Mouse (Mus musculus) hindbrain, embryonic 11.5 days (tissue): Measurements from ENCODE around the gene H2-Ke6. TPM values are rescaled to one million over a fixed set of nuclear protein-coding genes. Genes with fewer than 3 reads are reported as not detected.
A peak's percentile ranks its signal among the peaks of the same experiment; 100 is the strongest.

Source experiments
- ATAC-seq: fragments of 200-750 bp; cut with Nextera tagmentation; 2 replicates; pipeline ENCODE4 v1.8.0; 2017; ENCODE audit warnings: mild to moderate bottlenecking, moderate TSS enrichment, moderate library complexity; ENCODE audit not compliant: low FRiP score
- DNase-seq: peaks from one replicate; pipeline ENCODE4 v3.0.0-alpha.2; 2015; ENCODE audit warnings: low spot score
- H3K27ac ChIP-seq: fragments of 300-500 bp; sonication (generic); 2 replicates; pipeline ENCODE4 v1.5.1; 2014; ENCODE audit warnings: mild to moderate bottlenecking, low read depth, low read length
- H3K27me3 ChIP-seq: fragments of 300-500 bp; sonication (generic); 2 replicates; pipeline ENCODE4 v1.6.1; 2014; ENCODE audit warnings: mild to moderate bottlenecking, low read length, moderate library complexity, mixed read lengths; ENCODE audit not compliant: control insufficient read depth, insufficient read depth
- H3K36me3 ChIP-seq: fragments of 300-500 bp; sonication (generic); 2 replicates; pipeline ENCODE4 v1.6.1; 2014; ENCODE audit warnings: mild to moderate bottlenecking, low read length, moderate library complexity, mixed read lengths; ENCODE audit not compliant: control insufficient read depth, insufficient read depth
- H3K4me1 ChIP-seq: fragments of 300-500 bp; sonication (generic); replicated peaks from 2 replicates; pipeline ENCODE4 v1.6.1; 2014; ENCODE audit warnings: low read length, mixed read lengths; ENCODE audit not compliant: control insufficient read depth, insufficient read depth
- H3K4me2 ChIP-seq: fragments of 300-500 bp; sonication (generic); replicated peaks from 2 replicates; pipeline ENCODE4 v1.6.1; 2014; ENCODE audit warnings: mild to moderate bottlenecking, low read depth, low read length
- H3K4me3 ChIP-seq: fragments of 300-500 bp; sonication (generic); 2 replicates; pipeline ENCODE4 v1.5.1; 2014; ENCODE audit warnings: low read depth, low read length
- H3K9ac ChIP-seq: fragments of 300-500 bp; sonication (generic); 2 replicates; pipeline ENCODE4 v1.6.1; 2014; ENCODE audit warnings: low read depth, low read length
- H3K9me3 ChIP-seq: fragments of 300-500 bp; sonication (generic); 2 replicates; pipeline ENCODE4 v1.6.1; 2016; ENCODE audit warnings: low read length; ENCODE audit not compliant: control insufficient read depth
- WGBS: fragments of 180-500 bp; shearing (Covaris S2); extraction: QIAGEN DNeasy Blood & Tissue Kit; methylation state at CpG from one replicate; pipeline ENCODE4 v1.1.7; 2014; 5-methylcytosine and 5-hydroxymethylcytosine counted together
- polyA plus RNA-seq: library from polyadenylated mRNA; unstranded; fragments of >200 nt; fragmentation: Nextera tagmentation; extraction: Ambion mirVana; gene quantifications from 2 replicates; pipeline ENCODE4 v1.2.1, GENCODE M21; 2014

H2-Ke6 gene
- polyA plus RNA-seq, 1 experiment from 2014 or later = 54.8 TPM

DNA sequence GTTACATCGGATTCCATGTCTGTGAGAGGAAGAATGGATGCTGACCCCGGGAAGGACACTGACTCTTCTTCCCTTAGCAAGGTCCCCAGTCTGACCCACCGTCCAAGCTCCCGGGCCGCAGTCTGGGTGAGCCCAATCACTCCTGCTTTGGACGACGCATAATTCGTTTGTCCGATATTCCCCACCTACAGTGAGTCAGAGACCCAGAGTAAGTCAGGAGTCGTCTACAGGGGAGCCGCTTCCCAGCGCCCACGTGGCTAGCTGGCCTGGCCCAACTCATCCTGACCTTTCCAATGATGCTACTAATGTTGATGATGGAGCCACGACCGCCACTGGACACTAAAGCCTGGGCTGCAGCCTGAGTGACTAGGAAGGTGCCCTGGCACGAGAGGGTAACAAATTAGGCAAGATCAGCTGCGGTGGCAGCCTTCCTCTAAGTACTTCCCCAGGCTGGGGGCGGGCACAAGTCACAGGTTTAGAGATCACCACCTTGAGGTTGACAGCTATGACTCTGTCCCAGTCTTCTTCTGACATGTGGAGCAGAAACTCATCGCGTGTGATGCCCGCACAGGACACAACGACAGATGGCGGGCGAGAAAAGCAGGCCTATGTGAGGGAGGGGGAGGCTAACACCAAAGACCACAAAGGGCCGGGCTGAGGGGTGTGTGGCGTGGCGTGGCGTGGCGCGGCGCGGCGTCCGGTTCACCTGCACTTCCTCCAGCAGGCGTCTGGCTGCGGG lies 774 bp downstream of the H2-Ke6 start:
- Histone ChIP-seq H3K4me2 (peak overlapping the region; percentile 93), H3K9ac (peak overlapping the region; percentile 74), H3K9me3 (no peaks in the 10 kb centered on the region), H3K27ac (peak overlapping the region; percentile 94), H3K36me3 (peaks cover 15% of the 10 kb centered on the region), H3K27me3 (no peaks in the 10 kb centered on the region), H3K4me1 (peaks cover 35% of the 10 kb centered on the region), H3K4me3 (peak overlapping the region; percentile 70)
- ATAC-seq = no peak
- no peak for DNase-seq
- 4% methylated on average over 36 of the region's 36 CpGs for WGBS

DNA sequence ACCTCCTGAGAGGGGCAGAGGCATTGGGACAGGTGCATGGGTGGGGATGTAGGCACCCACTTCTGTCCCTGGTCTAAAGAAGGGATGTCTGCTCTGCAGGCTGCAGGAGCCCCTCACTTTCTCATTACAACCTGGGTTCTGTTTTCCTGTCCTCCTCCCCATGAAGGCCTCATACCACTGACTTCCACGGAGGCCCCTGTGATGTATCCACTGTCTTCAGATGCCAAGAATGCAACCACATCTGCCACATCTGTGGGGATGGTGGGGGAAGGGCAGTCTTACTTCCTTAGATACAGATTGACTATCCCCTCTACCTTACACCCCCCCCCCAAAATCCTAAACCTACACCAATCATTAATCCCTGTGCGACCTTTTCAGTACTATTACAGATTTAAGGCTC lies 1.6 kb downstream of the H2-Ke6 start:
- Histone ChIP-seq H3K27ac (peak overlapping the region; percentile 94), H3K9me3 (no peaks in the 10 kb centered on the region), H3K9ac (peak overlapping the region; percentile 74; the same call in 1 of the 2 replicates), H3K27me3 (no peaks in the 10 kb centered on the region), H3K4me1 (peaks cover 35% of the 10 kb centered on the region), H3K4me2 (peak overlapping the region; percentile 93), H3K4me3 (peak overlapping the region; percentile 70), H3K36me3 (peaks cover 22% of the 10 kb centered on the region)
- DNase-seq = peak; percentile 44
- ATAC-seq = no peak
- WGBS = 25% methylated on average over 2 of the region's 2 CpGs

DNA sequence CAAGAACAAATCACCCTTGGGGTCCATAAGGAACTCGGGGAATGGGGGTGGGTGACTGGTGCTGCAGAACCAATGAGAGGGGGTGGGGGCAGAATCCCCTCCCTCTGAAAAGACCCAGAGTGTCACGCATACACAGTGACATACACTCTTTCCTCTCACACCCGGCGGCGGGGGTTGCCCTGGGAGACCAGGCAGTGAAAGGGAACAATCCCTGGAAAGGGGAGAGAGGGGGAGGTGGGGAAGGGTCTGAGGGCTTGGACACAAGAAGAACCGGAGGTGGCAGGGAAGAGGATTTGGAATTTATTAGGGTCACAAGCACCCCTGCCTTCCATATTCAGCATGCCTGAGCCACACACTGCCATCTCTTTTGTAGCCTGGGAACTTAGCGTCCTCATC lies 2.1 kb downstream of the H2-Ke6 start:
- Histone ChIP-seq H3K4me1 (peaks cover 35% of the 10 kb centered on the region), H3K4me3 (peak overlapping the region; percentile 70), H3K4me2 (peak overlapping the region; percentile 93), H3K27me3 (no peaks in the 10 kb centered on the region), H3K9ac (peak overlapping the region; percentile 76), H3K36me3 (peaks cover 27% of the 10 kb centered on the region), H3K9me3 (no peaks in the 10 kb centered on the region), H3K27ac (peak overlapping the region; percentile 94)
- peak; percentile 95 for DNase-seq
- ATAC-seq = peak; percentile 68
- WGBS = 2% methylated on average over 7 of the region's 7 CpGs

DNA sequence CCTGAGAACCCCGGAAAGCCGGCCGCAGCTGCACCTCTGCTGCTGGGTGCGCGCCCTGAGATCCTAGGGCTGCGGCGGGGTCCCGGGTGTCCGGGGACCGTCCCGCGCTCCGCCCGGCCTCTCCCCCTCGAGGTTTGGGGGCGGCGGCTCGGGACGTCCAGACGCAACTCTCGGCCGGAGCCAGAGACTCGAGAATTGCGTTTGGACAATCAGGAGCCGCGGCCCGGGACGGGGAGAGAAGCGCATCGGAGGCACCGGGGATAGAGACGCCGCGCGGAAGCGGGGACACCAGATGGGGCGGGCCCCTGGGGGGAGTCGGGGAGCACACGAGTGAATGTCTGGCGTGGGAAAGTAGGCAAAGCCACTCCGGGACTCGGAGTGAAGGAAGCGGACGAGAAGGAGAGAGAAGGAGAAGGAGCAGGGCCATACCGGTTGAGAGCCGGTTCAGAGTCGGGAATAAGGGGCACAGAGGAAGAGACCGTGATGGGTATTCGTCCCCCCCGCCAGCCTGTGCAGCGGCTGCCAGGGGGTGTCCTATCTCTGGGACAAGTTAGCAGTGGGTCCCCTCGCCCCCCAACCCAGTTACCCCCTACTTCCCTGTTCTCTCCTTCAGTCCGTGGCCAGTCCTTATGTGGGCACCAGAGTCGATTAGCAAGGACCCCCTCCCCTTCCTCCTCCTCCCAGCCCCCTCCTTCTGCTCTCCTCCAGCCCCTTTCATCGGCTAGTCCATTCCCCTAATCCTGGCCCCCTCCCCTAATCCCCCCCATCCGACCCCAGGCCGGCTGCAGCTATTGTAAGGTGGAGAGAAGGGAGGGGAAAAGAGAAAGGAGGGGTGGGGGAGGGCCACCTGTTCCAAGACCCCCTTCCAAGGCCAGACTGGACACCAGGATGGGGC lies 2.8 kb downstream of the H2-Ke6 start:
- H3K4me2 ChIP-seq = peak overlapping the region; percentile 93
- peak overlapping the region; percentile 94 for H3K27ac ChIP-seq
- ATAC-seq (peak; percentile 54), DNase-seq (peak; percentile 78)
- H3K4me3 ChIP-seq = peak overlapping the region; percentile 57
- no peaks in the 10 kb centered on the region; the same call in 1 of the 2 replicates for H3K9me3 ChIP-seq
- peaks cover 29% of the 10 kb centered on the region for H3K36me3 ChIP-seq
- WGBS = under 1% methylated on average over 56 of the region's 57 CpGs
- H3K27me3 ChIP-seq = no peaks in the 10 kb centered on the region
- peaks cover 29% of the 10 kb centered on the region for H3K4me1 ChIP-seq
- peak overlapping the region; percentile 76 for H3K9ac ChIP-seq

DNA sequence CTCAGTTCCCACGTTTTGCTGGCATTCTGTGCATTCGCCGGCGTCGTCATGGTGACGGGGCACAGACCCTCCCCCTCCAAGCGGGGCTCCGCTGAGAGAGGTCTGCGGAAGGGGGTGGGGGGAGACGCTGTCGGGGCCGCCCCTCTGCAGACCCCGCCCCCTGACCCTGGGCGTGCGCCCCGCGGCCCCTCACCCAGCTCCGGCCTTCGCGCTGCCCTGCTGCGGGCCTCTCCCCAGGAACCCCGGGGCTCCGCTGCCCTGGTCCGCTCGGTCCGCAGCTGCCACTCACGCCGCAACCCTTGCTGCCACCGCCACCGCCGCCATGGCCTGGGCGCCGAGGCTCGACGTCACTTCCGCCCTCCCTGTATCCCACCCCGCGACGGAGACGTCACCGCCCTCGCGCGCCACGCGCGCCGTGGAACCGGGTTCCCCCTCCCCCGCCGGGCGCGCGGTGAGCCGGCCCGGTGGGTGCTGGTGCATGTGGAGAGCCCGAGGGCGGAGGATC lies 3.5 kb downstream of the H2-Ke6 start, which contains the start of gene Ring1:
Gene Ring1 (minus strand): TSS at position 364 of the 505 bp plus-strand sequence.
- WGBS = under 1% methylated on average over 41 of the region's 58 CpGs
- H3K36me3 ChIP-seq = peaks cover 29% of the 10 kb centered on the region
- H3K9me3 ChIP-seq = peaks cover 5% of the 10 kb centered on the region; the same call in 1 of the 2 replicates
- H3K27me3 ChIP-seq = no peaks in the 10 kb centered on the region
- ATAC-seq (peak; percentile 65), DNase-seq (peak; percentile 92)
- peak within 1 kb of the TSS; percentile 76 for H3K9ac ChIP-seq
- H3K4me1 ChIP-seq = peaks cover 24% of the 10 kb centered on the region
- peak within 1 kb of the TSS; percentile 93 for H3K4me2 ChIP-seq
- peak within 1 kb of the TSS; percentile 57 for H3K4me3 ChIP-seq
- H3K27ac ChIP-seq = peak within 1 kb of the TSS; percentile 94

GRCm38 (mm10) chr17:34023678-34024077 lies 4.2 kb downstream of the H2-Ke6 start:
- peak overlapping the region; percentile 94 for H3K27ac ChIP-seq
- peak overlapping the region; percentile 93 for H3K4me2 ChIP-seq
- WGBS = 64% methylated on average over 9 of the region's 9 CpGs
- ATAC-seq = no peak
- H3K9me3 ChIP-seq = peaks cover 6% of the 10 kb centered on the region; the same call in 1 of the 2 replicates
- H3K9ac ChIP-seq = peak overlapping the region; percentile 76
- H3K27me3 ChIP-seq = no peaks in the 10 kb centered on the region
- H3K36me3 ChIP-seq = peaks cover 26% of the 10 kb centered on the region
- DNase-seq = no peak
- peaks cover 22% of the 10 kb centered on the region for H3K4me1 ChIP-seq
- H3K4me3 ChIP-seq = peak overlapping the region; percentile 57

- 0 out of 2 replicates have a peak overlapping the region, but pooled peaks have one; percentile 6 for H3K4me3 ChIP-seq
- no peaks in the 10 kb centered on the region for H3K27me3 ChIP-seq
- peaks cover 6% of the 10 kb centered on the region; the same call in 1 of the 2 replicates for H3K9me3 ChIP-seq
- DNase-seq = no peak
- H3K9ac ChIP-seq = no peak overlapping the region
- peaks cover 26% of the 10 kb centered on the region for H3K36me3 ChIP-seq
- H3K4me2 ChIP-seq = no peak overlapping the region
- no peak overlapping the region for H3K27ac ChIP-seq
- ATAC-seq = no peak
- WGBS = 94% methylated on average over 20 of the region's 20 CpGs
- H3K4me1 ChIP-seq = peaks cover 19% of the 10 kb centered on the region
Measured at GRCm38 (mm10) chr17:34022987-34023386, 4.9 kb downstream of the H2-Ke6 start.

DNA sequence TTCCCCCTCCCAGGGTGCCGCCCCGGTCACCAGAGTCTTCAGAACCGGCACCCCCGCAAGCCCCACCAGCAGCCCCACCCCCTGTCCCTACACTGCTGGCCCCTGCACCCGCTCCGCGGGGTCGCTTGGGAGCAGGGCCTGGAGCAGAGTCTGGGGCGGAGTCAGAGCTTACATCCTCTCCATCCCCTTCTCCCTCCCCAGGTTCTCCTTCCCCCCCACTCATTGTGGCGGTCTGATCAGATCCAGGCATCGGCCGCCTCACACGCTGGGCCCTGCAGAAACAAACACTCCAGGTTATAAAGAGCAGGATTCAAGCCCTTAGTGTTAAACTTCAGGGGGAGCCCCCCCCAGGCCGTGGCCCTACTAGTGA lies 5.5 kb downstream of the H2-Ke6 start:
- Histone ChIP-seq H3K36me3 (peaks cover 26% of the 10 kb centered on the region), H3K9me3 (peaks cover 6% of the 10 kb centered on the region; the same call in 1 of the 2 replicates), H3K4me1 (peaks cover 19% of the 10 kb centered on the region), H3K4me3 (no peak overlapping the region), H3K4me2 (no peak overlapping the region), H3K9ac (no peak overlapping the region), H3K27ac (no peak overlapping the region), H3K27me3 (no peaks in the 10 kb centered on the region)
- WGBS = 89% methylated on average over 14 of the region's 14 CpGs
- no peak for DNase-seq
- ATAC-seq = no peak
